Mouse (Mus musculus) forebrain, embryonic 10.5 days (tissue): ENCODE results near the gene Dzip1l. TPM values are rescaled to one million over a fixed set of nuclear protein-coding genes. Genes with fewer than 3 reads are reported as not detected.

Experiments used
- DNase-seq: peaks from one replicate; pipeline ENCODE4 v3.0.0-alpha.2; 2017; ENCODE audit warnings: low spot score; ENCODE audit errors: extremely low spot score
- H3K27ac ChIP-seq: fragments of 300-500 bp; sonication (generic); 2 replicates; pipeline ENCODE4 v1.5.1; 2016; ENCODE audit warnings: mild to moderate bottlenecking
- H3K27me3 ChIP-seq: fragments of 300-500 bp; sonication (generic); 2 replicates; pipeline ENCODE4 v1.6.1; 2016; ENCODE audit warnings: mild to moderate bottlenecking; ENCODE audit not compliant: poor library complexity, severe bottlenecking
- H3K36me3 ChIP-seq: fragments of 300-500 bp; sonication (generic); replicated peaks from 2 replicates; pipeline ENCODE4 v1.6.1; 2016; ENCODE audit warnings: mild to moderate bottlenecking, moderate library complexity
- H3K4me1 ChIP-seq: fragments of 300-500 bp; sonication (generic); 2 replicates; pipeline ENCODE4 v1.6.1; 2016
- H3K4me3 ChIP-seq: fragments of 300-500 bp; sonication (generic); 2 replicates; pipeline ENCODE4 v1.5.1; 2016; ENCODE audit warnings: mild to moderate bottlenecking, moderate library complexity
- H3K9me3 ChIP-seq: fragments of 300-500 bp; sonication (generic); 2 replicates; pipeline ENCODE4 v1.6.1; 2016; ENCODE audit warnings: mild to moderate bottlenecking, moderate library complexity
- WGBS: fragments of 180-500 bp; shearing (Covaris S2); methylation state at CpG from one replicate; pipeline ENCODE4 v1.1.7; 2016; 5-methylcytosine and 5-hydroxymethylcytosine counted together
- polyA plus RNA-seq: library from polyadenylated mRNA; unstranded; fragments of >200 nt; fragmentation: Nextera tagmentation; extraction: Ambion mirVana; gene quantifications from 2 replicates; pipeline ENCODE4 v1.2.1, GENCODE M21; 2016

The Dzip1l gene
- polyA plus RNA-seq, 1 experiment from 2014 or later = 28.2 TPM

GRCm38 (mm10) chr9:99703711-99704110, 74.4 kb downstream of the Dzip1l start:
- Histone ChIP-seq H3K4me3 (no peak overlapping the region), H3K27ac (no peak overlapping the region), H3K36me3 (no peaks in the 10 kb centered on the region), H3K27me3 (no peaks in the 10 kb centered on the region), H3K9me3 (no peaks in the 10 kb centered on the region), H3K4me1 (no peaks in the 10 kb centered on the region)
- WGBS = 81% methylated on average over 6 of the region's 6 CpGs
- no peak for DNase-seq

GRCm38 (mm10) chr9:99706264-99706663, 77.0 kb downstream of the Dzip1l start:
- no peaks in the 10 kb centered on the region for H3K9me3 ChIP-seq
- no peak overlapping the region for H3K27ac ChIP-seq
- no peak for DNase-seq
- no peak overlapping the region for H3K4me3 ChIP-seq
- no peaks in the 10 kb centered on the region for H3K27me3 ChIP-seq
- no peaks in the 10 kb centered on the region for H3K4me1 ChIP-seq
- 91% methylated on average over 6 of the region's 6 CpGs for WGBS
- H3K36me3 ChIP-seq = no peaks in the 10 kb centered on the region

GRCm38 (mm10) chr9:99707425-99708126, 78.3 kb downstream of the Dzip1l start:
- DNase-seq = no peak
- WGBS = 74% methylated on average over 11 of the region's 11 CpGs
- Histone ChIP-seq H3K27ac (no peak overlapping the region), H3K36me3 (no peaks in the 10 kb centered on the region), H3K4me1 (no peaks in the 10 kb centered on the region), H3K9me3 (no peaks in the 10 kb centered on the region), H3K4me3 (no peak overlapping the region), H3K27me3 (no peaks in the 10 kb centered on the region)

- no peaks in the 10 kb centered on the region for H3K9me3 ChIP-seq
- no peak overlapping the region for H3K4me3 ChIP-seq
- DNase-seq = no peak
- no peaks in the 10 kb centered on the region for H3K4me1 ChIP-seq
- H3K27me3 ChIP-seq = no peaks in the 10 kb centered on the region
- H3K27ac ChIP-seq = no peak overlapping the region
- WGBS = 90% methylated on average over 22 of the region's 22 CpGs
- no peaks in the 10 kb centered on the region for H3K36me3 ChIP-seq
These were observed 80.4 kb downstream of the Dzip1l start for GRCm38 (mm10) chr9:99709588-99710248.

- Histone ChIP-seq H3K27me3 (no peaks in the 10 kb centered on the region), H3K27ac (no peak overlapping the region), H3K36me3 (no peaks in the 10 kb centered on the region), H3K4me1 (no peaks in the 10 kb centered on the region), H3K4me3 (no peak overlapping the region), H3K9me3 (no peaks in the 10 kb centered on the region)
- DNase-seq = no peak
- WGBS = 92% methylated on average over 4 of the region's 4 CpGs
These were observed 81.0 kb downstream of the Dzip1l start for GRCm38 (mm10) chr9:99710297-99710696.

GRCm38 (mm10) chr9:99717134-99717533, 87.8 kb downstream of the Dzip1l start, which contains the start of gene Cldn18:
Cldn18 (minus strand) TSS chr9:99717267.
- DNase-seq = no peak
- H3K4me3 ChIP-seq = no peak within 1 kb of the TSS
- H3K36me3 ChIP-seq = no peaks in the 10 kb centered on the region
- H3K27ac ChIP-seq = no peak within 1 kb of the TSS
- no peaks in the 10 kb centered on the region for H3K27me3 ChIP-seq
- H3K4me1 ChIP-seq = no peaks in the 10 kb centered on the region
- H3K9me3 ChIP-seq = no peaks in the 10 kb centered on the region
- 92% methylated on average over 14 of the region's 14 CpGs for WGBS

Other genes starting within 250 kb of the Dzip1l start
- 7.6 and 8.7 TPM in 2 replicates for gene Mras, start 192.1 kb upstream of the Dzip1l start, polyA plus RNA-seq
- gene Nme9, start 178.0 kb upstream of the Dzip1l start, polyA plus RNA-seq = not detected in 2 replicates
- gene Armc8, start 60.6 kb upstream of the Dzip1l start, polyA plus RNA-seq = 29.9 and 30.4 TPM in 2 replicates
- 49.7 and 52.6 TPM in 2 replicates for gene Dbr1, start 53.7 kb upstream of the Dzip1l start, polyA plus RNA-seq
- not detected in 2 replicates for gene A4gnt, start 17.0 kb upstream of the Dzip1l start, polyA plus RNA-seq
- gene Cldn18, start 87.8 kb downstream of the Dzip1l start, polyA plus RNA-seq = 0.16 TPM in 1 of 2 replicates, not detected in the other
- 1.4 and 2.1 TPM in 2 replicates for gene Sox14, start 246.7 kb downstream of the Dzip1l start, polyA plus RNA-seq